Mouse (Mus musculus) c-Kit-positive CD71-negative TER-119-negative erythroid progenitor cells, embryonic 14.5 days (primary cell): ENCODE measurements at regions not wholly inside any gene's neighbourhood (a gene's known extent, or its start where the extent isn't known, plus 50 kb on each side); places are given as distances from the start of the nearest gene placed in this dataset.

Experiments used
- DNase-seq: peaks from one replicate; pipeline ENCODE4 v3.0.0-alpha.2; 2013; ENCODE audit warnings: low read depth

DNA sequence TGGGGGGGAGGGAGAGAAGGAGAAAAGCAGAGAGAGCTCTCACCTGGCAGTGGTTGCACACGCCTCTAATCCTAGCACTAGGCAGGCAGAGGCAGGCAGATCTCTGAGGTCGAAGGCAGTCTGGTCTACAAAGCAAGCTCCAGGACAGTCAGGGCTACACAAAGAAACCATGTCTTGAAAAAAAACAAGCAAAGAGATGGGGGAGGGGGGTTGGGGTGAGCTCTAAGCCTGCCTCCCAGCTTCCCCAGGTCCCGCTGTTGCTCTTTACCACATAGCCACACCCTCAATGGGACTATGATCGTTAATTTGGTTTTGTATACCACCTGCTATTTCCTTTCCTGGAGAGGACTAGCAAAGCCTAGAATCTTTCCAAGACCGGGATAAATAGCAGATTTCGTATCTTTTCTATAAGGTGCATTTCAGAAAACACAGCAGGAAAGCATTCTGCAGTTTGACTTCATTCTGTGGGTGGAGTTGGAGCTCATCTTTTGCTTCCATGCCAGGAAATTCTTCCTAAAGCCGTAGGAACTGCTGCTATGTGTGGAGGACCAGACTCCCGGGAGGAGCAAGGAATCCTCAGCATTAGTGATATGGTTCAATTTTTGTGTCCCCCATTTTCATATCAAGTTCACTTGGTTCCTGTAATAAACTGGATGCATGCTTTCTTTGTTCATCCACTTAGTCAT is 52.7 kb upstream of the Rgma start:
- DNase-seq = no peak

DNA sequence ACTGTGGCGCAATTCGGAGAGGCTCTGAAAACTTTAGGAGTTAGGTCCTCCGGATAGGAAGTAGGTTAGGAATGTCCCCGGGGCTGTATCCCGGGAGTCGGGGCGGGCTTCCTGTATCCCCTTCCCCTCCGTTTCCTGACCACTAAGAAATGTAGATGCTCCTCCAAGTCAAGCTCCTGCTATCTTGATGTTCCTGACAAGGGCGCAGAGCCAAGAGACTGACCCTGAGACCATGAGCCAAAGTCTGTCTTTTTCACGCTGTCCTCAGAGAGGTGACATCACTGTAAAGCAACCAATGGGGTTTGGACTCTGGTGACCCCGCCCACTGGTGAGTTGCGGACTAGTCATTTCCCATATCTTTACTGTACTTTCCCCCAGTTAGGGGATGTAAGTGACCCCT is 51.8 kb upstream of the Rgma start:
- no peak for DNase-seq

GRCm38 (mm10) chr7:73325503-73325902 is 49.8 kb upstream of the Rgma start:
- DNase-seq = no peak
